Mouse (Mus musculus): Measurements from ENCODE around the gene Gpr180.

Gene Gpr180

GRCm38 (mm10) chr14:118212188-118212804, 75.3 kb downstream of the Gpr180 start:
- no peak for DNase-seq
